Mouse (Mus musculus) layer of hippocampus, postnatal 10 days (tissue): ENCODE data around the gene Lrig2. TPM values are rescaled to one million over a fixed set of nuclear protein-coding genes. Genes with fewer than 3 reads are reported as not detected.

Experiments used
- DNase-seq, 2 experiments: peaks; one replicate each; pipeline ENCODE4 v3.0.0; 2021; ENCODE audit warnings: low spot score in 2 of 2
- total RNA-seq, 2 experiments: library from RNA; stranded (reverse); gene quantifications; 2 replicates each; pipeline ENCODE4 v1.2.3; 2021

Gene Lrig2
- total RNA-seq, 2 experiments from 2014 or later, result 30.4 to 31.8 TPM

GRCm38 (mm10) chr3:104373907-104374306 is 137.8 kb downstream of the Lrig2 start:
- DNase-seq, result peak in 1 of 2 experiments; percentile 15

- no peak for DNase-seq
Observed at GRCm38 (mm10) chr3:104372374-104372773, 139.3 kb downstream of the Lrig2 start.

DNA sequence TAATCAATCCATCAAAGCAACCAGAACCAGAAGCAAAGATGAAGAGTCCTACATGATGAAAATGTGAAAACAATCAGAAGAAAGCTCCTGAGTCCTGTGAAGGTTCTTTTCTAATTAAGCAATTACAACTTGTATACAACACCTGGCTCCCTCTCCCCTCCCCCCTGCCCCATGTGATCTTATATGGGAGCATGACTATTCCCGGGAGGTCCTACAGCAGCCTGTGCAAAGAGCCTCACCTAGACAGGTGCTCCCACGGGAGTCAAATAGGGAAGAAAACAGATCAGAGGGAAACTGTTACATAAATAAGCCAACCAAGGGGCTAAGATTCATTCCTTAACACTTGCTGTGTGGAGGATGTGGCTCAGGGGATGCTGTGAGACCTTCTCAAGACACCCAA is 143.8 kb downstream of the Lrig2 start:
- DNase-seq, result no peak

GRCm38 (mm10) chr3:104361814-104362213 is 149.9 kb downstream of the Lrig2 start:
- DNase-seq, result no peak

- no peak for DNase-seq
Observed at GRCm38 (mm10) chr3:104360325-104360724, 151.4 kb downstream of the Lrig2 start.

DNA sequence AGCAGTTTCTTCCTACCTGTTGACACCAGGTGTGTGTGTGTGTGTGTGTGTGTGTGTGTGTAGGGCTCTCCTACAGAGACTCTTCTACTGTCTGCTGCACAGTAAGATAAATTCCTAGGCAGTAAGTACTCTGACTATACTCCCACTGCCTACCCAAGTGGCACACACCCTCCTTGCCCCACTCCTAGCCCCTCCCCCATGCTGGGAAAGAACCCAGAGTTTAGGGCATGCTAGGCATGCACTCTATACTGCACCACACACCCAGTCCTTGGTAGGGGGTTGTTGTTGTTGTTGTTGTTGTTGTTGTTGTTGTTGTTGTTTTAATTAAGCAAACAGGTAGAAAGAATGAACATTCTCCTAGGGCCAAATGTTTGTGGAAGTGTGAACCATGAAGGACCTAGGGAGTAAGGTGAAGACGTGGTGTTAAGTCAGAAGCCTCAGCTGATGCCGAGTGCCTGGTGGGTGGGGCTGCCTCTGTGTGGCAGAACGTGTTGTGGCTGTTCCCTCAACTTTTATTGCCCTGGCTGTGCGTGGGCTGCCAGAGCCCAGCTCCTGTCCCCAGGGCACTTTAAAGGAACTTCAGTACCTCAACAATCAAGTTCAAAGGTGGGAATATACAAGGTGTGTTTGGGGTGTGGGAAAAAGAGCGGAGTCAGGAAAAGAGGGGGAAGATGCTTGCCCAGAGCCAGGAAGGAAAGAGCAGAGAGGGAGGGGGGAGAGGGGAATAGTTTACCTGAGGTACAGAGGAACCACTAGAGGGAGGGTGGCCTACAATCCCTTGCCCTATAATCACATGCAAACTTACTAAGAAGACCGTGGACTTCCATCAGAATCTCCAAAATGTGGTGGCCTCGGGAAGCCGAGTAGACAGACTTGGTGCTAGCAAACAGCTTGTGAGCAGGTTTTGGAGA is 152.2 kb downstream of the Lrig2 start:
- peak in 1 of 2 experiments; percentile 28 for DNase-seq

DNA sequence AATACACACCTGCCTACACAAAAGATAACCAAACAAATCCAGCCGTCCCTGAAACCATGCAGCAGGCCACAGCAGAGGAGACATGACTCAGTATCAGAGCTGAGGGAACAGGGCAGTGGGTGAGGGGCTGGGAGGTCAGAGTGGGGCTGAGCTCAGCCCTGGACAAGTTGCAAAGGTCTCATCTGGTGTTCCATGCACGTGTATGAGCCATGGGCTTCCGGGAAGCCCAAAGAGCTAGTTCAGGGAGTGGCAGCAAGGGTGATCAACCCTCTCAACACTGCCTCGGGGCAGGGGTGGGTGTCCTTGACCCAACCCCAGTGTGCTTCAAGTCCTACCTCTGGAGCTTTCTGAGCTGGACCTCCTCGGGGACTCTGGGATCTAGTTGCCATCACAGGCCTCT is 153.0 kb downstream of the Lrig2 start:
- DNase-seq, result no peak

- DNase-seq, result no peak
Observed at GRCm38 (mm10) chr3:104356106-104356505, 155.6 kb downstream of the Lrig2 start.

DNA sequence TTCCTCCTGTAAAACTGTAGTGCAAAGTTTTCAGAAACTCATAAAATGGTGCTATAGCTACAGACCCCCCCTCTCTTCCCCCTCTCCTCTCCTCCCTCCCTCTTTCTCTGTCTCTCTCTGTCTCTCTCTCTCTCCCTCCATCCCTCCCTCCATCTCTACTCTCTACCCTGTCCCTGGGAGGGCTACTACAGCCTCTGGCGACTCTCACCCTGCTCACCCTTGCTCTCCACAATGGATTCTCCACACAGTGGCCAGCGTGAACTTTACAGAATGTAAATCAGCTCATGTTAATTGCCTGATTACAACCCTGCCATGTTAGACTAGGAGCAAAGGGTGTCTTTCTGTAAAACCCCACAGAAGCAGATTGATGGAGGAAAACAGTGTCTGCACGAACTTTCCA is 157.8 kb downstream of the Lrig2 start:
- no peak for DNase-seq

DNA sequence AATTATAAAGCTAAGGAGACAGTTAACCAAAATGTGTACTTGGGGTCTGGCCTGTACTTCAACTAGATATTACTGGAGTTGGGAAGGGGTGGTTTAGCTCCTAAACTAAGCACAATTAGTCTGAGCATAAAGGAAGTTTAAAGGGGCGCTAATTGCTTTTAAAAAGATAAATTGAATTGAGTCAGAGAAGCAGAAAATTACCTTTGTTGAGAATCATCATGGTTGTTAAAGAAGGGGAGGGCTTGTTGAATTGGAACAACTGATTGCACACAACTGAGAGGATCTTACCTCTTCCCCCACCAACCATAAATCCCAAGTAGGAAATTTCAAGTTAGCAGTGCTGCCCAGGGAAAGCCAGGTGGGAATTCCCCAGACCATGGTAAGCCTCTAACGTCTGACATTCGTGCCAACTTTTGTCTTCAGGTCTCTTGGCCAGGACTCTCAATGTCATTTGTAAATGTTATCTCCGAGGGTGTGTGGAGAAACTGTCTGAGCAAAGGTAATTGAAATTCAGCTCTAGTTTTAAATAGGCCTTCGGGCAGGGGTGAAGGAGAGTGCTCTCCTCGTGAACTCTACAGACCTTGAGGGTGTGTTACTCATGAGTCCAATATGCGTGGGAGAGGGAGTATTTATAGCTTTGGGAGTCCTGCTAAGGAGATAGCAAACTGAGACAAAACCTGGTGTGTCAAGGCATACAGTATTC is 159.2 kb downstream of the Lrig2 start:
- no peak for DNase-seq

GRCm38 (mm10) chr3:104350253-104350945 is 161.3 kb downstream of the Lrig2 start:
- no peak for DNase-seq

DNA sequence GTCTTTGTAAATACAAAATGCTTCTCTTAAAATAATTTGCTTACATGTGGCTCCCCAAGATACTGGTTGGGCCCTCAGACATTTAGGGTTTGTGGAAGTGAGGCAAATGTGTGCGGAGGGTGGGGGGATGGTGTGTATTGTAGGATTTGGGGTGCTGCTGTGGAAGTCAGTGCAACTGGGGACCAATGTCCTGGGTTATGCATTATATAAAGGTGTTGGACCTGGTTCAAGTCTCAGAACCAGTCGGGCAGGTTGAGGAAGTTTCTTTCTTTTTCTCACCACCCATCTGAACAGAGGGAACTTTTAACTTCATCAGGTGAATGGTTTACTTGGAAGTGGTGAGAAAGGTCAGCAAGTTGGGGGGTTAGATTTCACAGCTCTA is 161.9 kb downstream of the Lrig2 start:
- DNase-seq, result no peak

DNA sequence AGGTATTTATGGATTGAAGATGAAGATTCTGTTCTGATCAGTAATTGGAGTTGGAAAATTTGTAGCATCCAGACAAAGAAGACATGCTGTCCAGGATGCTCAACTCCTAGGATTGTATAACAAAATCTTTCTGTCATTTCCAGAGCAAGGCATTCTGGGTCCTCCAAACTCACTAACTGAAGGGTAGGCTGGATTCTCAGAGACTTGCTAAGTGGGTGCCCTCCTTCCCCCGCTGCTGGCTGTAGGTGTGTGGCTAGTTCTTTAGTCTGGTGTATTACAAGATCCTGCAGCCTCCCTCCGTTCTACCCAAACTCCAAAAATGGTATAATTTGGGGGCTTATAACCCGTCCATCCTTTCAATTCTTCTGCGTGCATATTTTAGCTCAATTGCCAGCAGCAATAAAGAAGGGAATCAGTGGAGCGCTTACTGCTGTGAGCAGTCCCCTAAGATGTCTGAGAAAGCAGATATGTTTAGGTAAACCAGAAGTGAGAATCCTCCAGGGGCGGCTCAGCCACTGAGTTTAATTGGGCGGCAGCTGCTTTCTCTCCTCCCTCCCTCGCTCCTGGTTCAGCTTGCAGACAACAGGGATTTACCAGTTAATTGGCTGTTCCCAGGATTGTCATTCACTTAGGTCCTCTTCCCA is 162.4 kb downstream of the Lrig2 start:
- no peak for DNase-seq

Other genes with a start within 250 kb of the Lrig2 start
- 10 to 100 TPM; 76.3 to 82.4 TPM for gene Slc16a1, start 126.8 kb upstream of the Lrig2 start, total RNA-seq